Mouse (Mus musculus) kidney, adult 2 months (tissue): ENCODE measurements around the gene Cd5. TPM values are rescaled to one million over a fixed set of nuclear protein-coding genes. Genes with fewer than 3 reads are reported as not detected.

Experiments
- DNase-seq: peaks from one replicate; pipeline ENCODE4 v3.0.0; 2021
- H3K27ac ChIP-seq: fragments of 200-500 bp; 2 replicates; pipeline ENCODE4 v1.5.1; 2012; ENCODE audit warnings: low read depth, low read length, control low read depth, inconsistent platforms; ENCODE audit not compliant: insufficient read depth
- H3K27me3 ChIP-seq: fragments of 200-500 bp; replicated peaks from 2 replicates; pipeline ENCODE4 v1.6.1; 2012; ENCODE audit warnings: mild to moderate bottlenecking, moderate library complexity, low read length, inconsistent platforms; ENCODE audit not compliant: control insufficient read depth, insufficient read depth
- H3K36me3 ChIP-seq: fragments of 200-500 bp; 2 replicates; pipeline ENCODE4 v1.6.1; 2012; ENCODE audit warnings: mild to moderate bottlenecking, moderate library complexity, low read length, inconsistent platforms; ENCODE audit not compliant: control insufficient read depth, insufficient read depth
- H3K4me1 ChIP-seq: fragments of 200-500 bp; 2 replicates; pipeline ENCODE4 v1.6.1; 2011; ENCODE audit warnings: low read length; ENCODE audit not compliant: control insufficient read depth, insufficient read depth
- H3K4me3 ChIP-seq: fragments of 200-500 bp; 2 replicates; pipeline ENCODE4 v1.5.1; 2011; ENCODE audit warnings: mild to moderate bottlenecking, low read depth, low read length, control low read depth; ENCODE audit not compliant: insufficient read depth
- CTCF ChIP-seq: fragments of 200-500 bp; conservative IDR thresholded peaks from 2 replicates; pipeline ENCODE4 v1.5.1; 2011; ENCODE audit warnings: low read depth, mild to moderate bottlenecking, control low read depth, low read length, moderate library complexity, mixed read lengths; ENCODE audit not compliant: insufficient read depth, insufficient read length
- POLR2A ChIP-seq: fragments of 200-500 bp; IDR thresholded peaks from one replicate; pipeline ENCODE4 v1.6.1; 2011; ENCODE audit warnings: low read depth, low read length, control low read depth
- WGBS: fragments of 180-500 bp; shearing (Covaris S2); methylation state at CpG from one replicate; pipeline ENCODE4 v1.1.7; 2018; 5-methylcytosine and 5-hydroxymethylcytosine counted together
- polyA plus RNA-seq: library from polyadenylated mRNA; depleted of rRNA; stranded (reverse); fragments of >200 nt; gene quantifications from 2 replicates; pipeline ENCODE4 v1.2.3, GENCODE M21; 2012

The Cd5 gene
- polyA plus RNA-seq, 1 experiment, result 3.3 TPM

- TF ChIP-seq CTCF, result no peak
- no peak for TF ChIP-seq POLR2A
- no peak for DNase-seq
- WGBS, result 79% methylated on average over 4 of the region's 4 CpGs
- Histone ChIP-seq H3K4me3 (no peak overlapping the region), H3K27ac (no peak overlapping the region), H3K4me1 (no peaks in the 10 kb centered on the region), H3K36me3 (no peaks in the 10 kb centered on the region), H3K27me3 (no peaks in the 10 kb centered on the region)
Measured at GRCm38 (mm10) chr19:10776906-10777305, 38.1 kb upstream of the Cd5 start.

GRCm38 (mm10) chr19:10774141-10774540, 35.3 kb upstream of the Cd5 start:
- Histone ChIP-seq H3K27ac (no peak overlapping the region), H3K4me1 (no peaks in the 10 kb centered on the region), H3K36me3 (no peaks in the 10 kb centered on the region), H3K27me3 (no peaks in the 10 kb centered on the region), H3K4me3 (no peak overlapping the region)
- TF ChIP-seq POLR2A, result no peak
- TF ChIP-seq CTCF, result no peak
- 92% methylated on average over 6 of the region's 6 CpGs for WGBS
- no peak for DNase-seq

- Histone ChIP-seq H3K4me3 (no peak overlapping the region), H3K27ac (no peak overlapping the region), H3K36me3 (no peaks in the 10 kb centered on the region), H3K4me1 (no peaks in the 10 kb centered on the region), H3K27me3 (no peaks in the 10 kb centered on the region)
- 70% methylated on average over 7 of the region's 7 CpGs for WGBS
- DNase-seq, result no peak
- no peak for TF ChIP-seq CTCF
- TF ChIP-seq POLR2A, result no peak
Measured at GRCm38 (mm10) chr19:10773384-10773783, 34.6 kb upstream of the Cd5 start.

GRCm38 (mm10) chr19:10772866-10773265, 34.1 kb upstream of the Cd5 start:
- WGBS, result 84% methylated on average over 10 of the region's 10 CpGs
- DNase-seq, result no peak
- no peak for TF ChIP-seq POLR2A
- no peak for TF ChIP-seq CTCF
- H3K4me3 ChIP-seq, result no peak overlapping the region
- no peaks in the 10 kb centered on the region for H3K27me3 ChIP-seq
- H3K27ac ChIP-seq, result no peak overlapping the region
- no peaks in the 10 kb centered on the region for H3K36me3 ChIP-seq
- H3K4me1 ChIP-seq, result no peaks in the 10 kb centered on the region

GRCm38 (mm10) chr19:10771995-10772394, 33.2 kb upstream of the Cd5 start:
- no peaks in the 10 kb centered on the region for H3K4me1 ChIP-seq
- H3K27ac ChIP-seq, result no peak overlapping the region
- no peaks in the 10 kb centered on the region for H3K27me3 ChIP-seq
- WGBS, result 76% methylated on average over 7 of the region's 7 CpGs
- DNase-seq, result no peak
- no peak overlapping the region for H3K4me3 ChIP-seq
- TF ChIP-seq POLR2A, result no peak
- TF ChIP-seq CTCF, result no peak
- H3K36me3 ChIP-seq, result no peaks in the 10 kb centered on the region

- Histone ChIP-seq H3K27me3 (no peaks in the 10 kb centered on the region), H3K27ac (peak overlapping the region; percentile 33; the same call in 1 of the 2 replicates), H3K4me1 (no peaks in the 10 kb centered on the region), H3K36me3 (no peaks in the 10 kb centered on the region), H3K4me3 (no peak overlapping the region)
- no peak for DNase-seq
- no peak for TF ChIP-seq POLR2A
- no peak for TF ChIP-seq CTCF
- 39% methylated on average over 12 of the region's 12 CpGs for WGBS
Measured at GRCm38 (mm10) chr19:10769429-10770195, 30.8 kb upstream of the Cd5 start.

GRCm38 (mm10) chr19:10768694-10769428, 30.1 kb upstream of the Cd5 start:
- no peak overlapping the region for H3K27ac ChIP-seq
- TF ChIP-seq CTCF, result no peak
- no peak for TF ChIP-seq POLR2A
- no peaks in the 10 kb centered on the region for H3K4me1 ChIP-seq
- WGBS, result 62% methylated on average over 6 of the region's 6 CpGs
- H3K36me3 ChIP-seq, result no peaks in the 10 kb centered on the region
- no peak overlapping the region for H3K4me3 ChIP-seq
- DNase-seq, result no peak
- H3K27me3 ChIP-seq, result no peaks in the 10 kb centered on the region
